Mouse (Mus musculus): ENCODE results near the gene Sars. TPM values are rescaled to one million over a fixed set of nuclear protein-coding genes. Genes with fewer than 3 reads are reported as not detected.

Sars gene
- total RNA-seq (2023) = 41.8 and 57.4 TPM in 2 replicates

DNA sequence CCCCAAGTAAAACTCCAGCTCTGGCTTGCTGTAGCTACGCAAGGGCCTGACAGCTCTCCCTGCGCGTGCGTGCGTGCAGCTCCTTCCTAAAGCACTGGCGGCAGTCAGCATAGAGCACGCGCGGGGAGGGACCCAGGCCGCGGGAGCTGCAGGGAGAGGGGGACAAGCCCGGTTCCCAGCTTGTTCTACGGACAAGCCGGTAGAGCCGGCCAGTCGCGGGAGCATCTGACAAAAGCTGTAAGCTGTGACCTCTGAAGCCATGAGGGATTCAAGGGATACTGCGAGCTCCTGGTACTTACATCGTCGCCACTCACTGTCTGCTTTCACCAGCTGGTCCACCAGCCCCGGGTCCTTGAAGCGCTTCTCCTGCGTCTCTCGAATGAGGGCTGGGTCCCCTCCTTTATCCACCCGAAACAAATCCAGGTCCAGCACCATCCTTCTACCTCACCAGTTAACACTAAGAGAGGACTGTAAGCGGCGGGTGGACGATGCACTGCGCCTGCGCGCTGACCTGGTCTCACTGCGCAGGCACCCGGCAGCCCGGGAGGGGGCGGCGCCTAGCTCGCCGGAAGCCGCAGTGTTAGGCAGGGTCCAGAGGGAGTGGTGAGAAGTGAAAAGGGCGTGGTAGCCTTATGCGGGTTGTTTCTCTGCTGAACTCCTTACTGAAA is at the start of gene Sars:
TSS of gene Sars (minus strand) at position 512 of the 668 bp plus-strand sequence.

GRCm38 (mm10) chr3:108414857-108415830 is 29.9 kb downstream of the Sars start, which contains the start of gene Celsr2:
TSS of gene Celsr2 (minus strand) at chr3:108415552.

DNA sequence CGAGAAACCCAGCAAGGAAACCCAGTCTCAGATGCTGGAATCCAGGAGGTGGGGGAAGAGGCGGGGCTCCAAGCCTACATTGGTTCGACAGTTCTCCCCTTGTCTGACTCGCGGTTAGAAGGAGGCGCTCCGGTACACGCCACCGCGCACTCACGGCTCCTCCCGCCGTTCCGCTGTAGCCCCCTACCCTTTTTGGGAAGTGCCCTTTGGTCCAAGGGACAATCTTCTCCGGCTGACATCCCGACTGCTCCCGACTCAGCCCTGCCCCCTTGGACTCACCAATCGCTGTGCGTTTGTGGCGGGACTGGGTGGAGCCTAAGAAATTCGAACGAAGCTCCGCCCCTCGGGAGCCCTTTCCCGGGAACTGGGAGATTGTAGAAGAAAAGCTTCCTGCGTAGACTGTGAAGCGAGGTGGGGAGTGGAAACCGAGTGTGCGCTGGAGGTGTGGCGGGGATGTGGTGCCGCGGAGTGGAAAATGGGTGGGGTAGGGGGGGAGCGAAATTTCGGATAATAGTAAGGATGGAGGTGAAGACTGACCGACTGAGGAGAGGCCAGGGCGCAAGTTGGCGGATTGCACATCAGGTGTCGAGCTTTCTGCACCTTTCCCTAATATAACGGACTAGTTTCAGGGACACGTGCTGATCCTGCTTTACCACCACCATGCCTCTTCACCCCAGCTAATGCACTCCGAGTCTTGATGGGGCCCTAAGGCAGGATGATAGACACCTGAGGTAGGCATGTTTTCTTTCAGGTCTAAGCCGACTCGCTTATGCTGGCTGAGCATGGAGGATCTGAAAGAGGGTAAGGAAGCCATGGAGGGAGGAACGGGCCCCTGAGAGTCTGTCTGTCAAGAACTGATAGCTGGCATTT is 61.3 kb downstream of the Sars start, which contains the start of gene Psrc1:
TSS of gene Psrc1 (plus strand) at position 355 of the 870 bp plus-strand sequence.

Other genes starting within 250 kb of the Sars start
- 39.0 and 42.1 TPM in 2 replicates for gene Cyb561d1, start 244.0 kb downstream of the Sars start, total RNA-seq (2023)
- gene Atxn7l2, start 234.3 kb downstream of the Sars start, total RNA-seq (2023) = 10.2 and 11.0 TPM in 2 replicates
- not detected in 2 replicates for gene Sypl2, start 218.6 kb downstream of the Sars start, total RNA-seq (2023)
- gene Psma5, start 188.3 kb downstream of the Sars start, total RNA-seq (2023) = 21.8 and 27.1 TPM in 2 replicates
- 139 and 173 TPM in 2 replicates for gene Sort1, start 161.1 kb downstream of the Sars start, total RNA-seq (2023)
- 0.32 TPM in 1 of 2 replicates, not detected in the other for gene Mybphl, start 80.3 kb downstream of the Sars start, total RNA-seq (2023)
- gene Psrc1, start 61.4 kb downstream of the Sars start, total RNA-seq (2023) = 6.2 TPM in 2 replicates
- 0.60 and 0.68 TPM in 2 replicates for gene Celsr2, start 29.7 kb downstream of the Sars start, total RNA-seq (2023)
- gene 1700013F07Rik, start 88.9 kb upstream of the Sars start, total RNA-seq (2023) = not detected in 2 replicates
- not detected in 2 replicates for gene 5330417C22Rik, start 91.3 kb upstream of the Sars start, total RNA-seq (2023)
- 39.6 and 41.8 TPM in 2 replicates for gene Tmem167b, start 117.3 kb upstream of the Sars start, total RNA-seq (2023)
- 24.9 and 26.3 TPM in 2 replicates for gene Taf13, start 126.5 kb upstream of the Sars start, total RNA-seq (2023)
- 3.5 and 4.5 TPM in 2 replicates for gene Wdr47, start 146.1 kb upstream of the Sars start, total RNA-seq (2023)
- 16.0 and 26.1 TPM in 2 replicates for gene Clcc1, start 208.7 kb upstream of the Sars start, total RNA-seq (2023)

All from neutrophil, adult 65 days (primary cell).